Mouse (Mus musculus) T-cell, adult 66 days (primary cell): ENCODE results near the gene Tmem9b. TPM values are rescaled to one million over a fixed set of nuclear protein-coding genes. Genes with fewer than 3 reads are reported as not detected.

Source experiments
- total RNA-seq, 2 experiments: library from RNA; stranded (reverse); gene quantifications; 3 replicates in 1 of 2; 4 replicates in 1 of 2; pipeline ENCODE4 v1.2.4; 2023

The Tmem9b gene
- total RNA-seq: 10 to 100 TPM; 38.4 to 49.2 TPM

DNA sequence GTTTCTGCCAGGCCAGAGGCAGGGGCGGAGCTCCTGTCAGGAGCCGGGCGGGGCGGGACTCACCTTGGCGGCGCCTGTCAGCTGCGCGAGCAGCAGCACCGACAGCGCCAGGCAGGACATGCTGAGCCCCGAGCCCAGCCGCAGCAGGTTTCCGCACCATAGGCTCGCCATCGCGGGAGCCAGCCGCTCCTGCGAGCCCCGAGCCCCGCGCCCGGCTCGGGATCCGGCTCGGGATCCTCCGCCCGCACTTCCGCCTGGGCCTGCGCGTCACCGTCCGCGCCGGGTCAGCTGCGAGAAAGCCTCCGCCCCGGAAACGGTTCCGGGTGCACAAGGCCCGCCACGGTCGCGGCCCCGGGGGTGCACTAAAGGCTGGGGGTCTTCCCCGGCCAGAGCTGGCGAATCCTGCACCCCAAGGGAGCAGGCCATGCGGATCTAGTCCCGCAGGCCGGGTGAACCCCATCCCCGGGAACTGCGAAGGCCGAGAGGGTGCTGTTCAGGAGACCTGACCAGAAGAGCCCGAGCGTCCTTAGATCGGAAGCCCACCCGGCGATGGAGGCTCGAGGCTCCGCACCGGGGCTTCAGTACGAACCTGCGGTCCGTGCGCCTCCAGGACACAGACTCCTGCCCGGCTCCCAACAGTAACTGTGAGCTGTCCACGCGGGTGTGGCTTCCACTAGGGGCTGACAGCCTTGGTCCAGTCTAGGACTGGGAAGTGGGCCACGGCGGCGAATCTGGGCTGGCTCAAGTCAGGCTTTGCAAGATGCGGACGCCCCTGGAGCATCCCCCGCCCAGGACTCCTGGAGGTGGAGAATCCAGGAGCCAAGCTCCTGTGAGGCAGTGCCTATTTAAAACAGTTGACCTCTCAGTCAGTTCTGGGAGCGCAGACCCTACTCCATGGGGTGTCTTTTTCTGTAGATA, at the start of gene Tmem9b:
TSS of gene Tmem9b (minus strand) at position 868 of the 918 bp plus-strand sequence.

DNA sequence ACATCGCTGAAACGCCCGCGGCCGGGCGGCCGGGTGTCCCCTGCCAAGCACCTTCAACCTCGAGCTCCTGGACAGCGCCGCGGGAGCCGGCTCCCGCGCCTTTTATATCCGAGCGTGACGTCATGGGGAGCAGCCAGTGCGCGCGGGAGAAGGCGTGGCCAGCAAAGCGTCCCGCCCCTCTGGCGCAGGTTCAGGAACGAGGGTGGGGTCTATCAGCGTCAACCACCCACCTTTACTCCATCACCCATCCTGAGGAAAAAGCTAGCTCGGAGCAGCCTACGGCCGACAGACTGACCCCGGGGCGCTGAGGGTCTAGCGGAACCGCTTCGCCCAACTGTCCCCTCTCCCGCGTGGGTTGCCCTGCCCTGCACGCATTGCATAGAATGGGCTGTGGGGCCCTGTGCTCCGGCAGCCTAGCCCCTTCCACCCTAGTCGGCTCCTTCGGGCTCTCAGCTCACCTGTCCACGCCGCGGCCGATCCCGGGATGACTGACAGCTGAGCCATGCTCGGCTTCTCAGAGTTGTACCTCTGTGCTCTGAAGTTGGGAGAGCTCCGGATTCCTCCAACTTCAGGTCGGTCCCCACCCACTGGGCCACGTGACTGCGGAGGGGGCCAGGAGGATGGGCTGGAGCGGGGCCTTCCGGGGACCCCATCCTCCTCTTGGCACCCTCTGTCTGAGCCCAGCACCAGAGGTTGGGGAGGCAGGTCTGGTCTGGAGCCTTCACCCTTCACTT, 29.0 kb upstream of the Tmem9b start, which contains the start of gene Nrip3:
TSS of gene Nrip3 (minus strand) at position 556 of the 734 bp plus-strand sequence.

DNA sequence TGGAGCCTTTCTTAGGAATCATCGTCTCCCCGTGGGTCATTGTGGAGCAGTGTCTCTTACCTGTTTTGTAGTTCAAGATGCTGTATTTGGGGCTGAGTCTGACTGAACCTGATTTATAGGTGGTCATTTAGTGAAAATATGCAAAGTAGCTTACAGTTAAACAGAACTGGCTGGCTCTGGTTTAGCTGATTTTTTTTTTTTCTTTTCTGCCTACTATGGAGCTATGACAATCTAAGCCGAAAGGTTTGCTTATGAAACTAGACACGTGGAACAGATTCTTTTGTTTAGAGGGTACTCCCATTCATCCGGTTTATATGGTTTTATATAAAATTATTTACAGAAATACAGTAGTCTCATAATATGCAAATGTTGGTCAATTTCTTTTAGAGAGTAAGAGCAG, 21.0 kb downstream of the Tmem9b start, which contains the start of gene Ascl3:
TSS of gene Ascl3 (minus strand) at position 101 of the 400 bp plus-strand sequence.

DNA sequence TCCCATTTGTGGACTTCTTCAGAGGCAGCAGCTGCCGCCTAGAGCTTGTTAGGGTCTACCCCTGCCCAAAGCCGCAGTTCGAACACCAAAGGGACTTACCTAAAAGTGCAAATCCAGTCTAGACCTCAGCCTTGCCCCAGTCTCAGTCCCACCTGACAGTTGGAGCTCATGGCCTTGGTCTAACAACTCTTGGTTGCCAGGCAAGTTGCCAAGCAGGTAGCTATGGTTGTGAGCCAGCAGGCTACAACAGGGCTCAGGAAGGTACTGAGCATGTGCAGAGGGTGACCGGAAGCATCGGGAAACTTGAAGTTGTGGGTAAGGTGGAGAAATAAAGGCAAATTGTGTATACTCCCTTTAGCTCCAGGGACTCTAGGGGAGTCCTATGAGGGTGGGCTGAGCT, 29.0 kb downstream of the Tmem9b start, which contains the start of gene BC051019:
TSS of gene BC051019 (minus strand) at position 154 of the 400 bp plus-strand sequence.

DNA sequence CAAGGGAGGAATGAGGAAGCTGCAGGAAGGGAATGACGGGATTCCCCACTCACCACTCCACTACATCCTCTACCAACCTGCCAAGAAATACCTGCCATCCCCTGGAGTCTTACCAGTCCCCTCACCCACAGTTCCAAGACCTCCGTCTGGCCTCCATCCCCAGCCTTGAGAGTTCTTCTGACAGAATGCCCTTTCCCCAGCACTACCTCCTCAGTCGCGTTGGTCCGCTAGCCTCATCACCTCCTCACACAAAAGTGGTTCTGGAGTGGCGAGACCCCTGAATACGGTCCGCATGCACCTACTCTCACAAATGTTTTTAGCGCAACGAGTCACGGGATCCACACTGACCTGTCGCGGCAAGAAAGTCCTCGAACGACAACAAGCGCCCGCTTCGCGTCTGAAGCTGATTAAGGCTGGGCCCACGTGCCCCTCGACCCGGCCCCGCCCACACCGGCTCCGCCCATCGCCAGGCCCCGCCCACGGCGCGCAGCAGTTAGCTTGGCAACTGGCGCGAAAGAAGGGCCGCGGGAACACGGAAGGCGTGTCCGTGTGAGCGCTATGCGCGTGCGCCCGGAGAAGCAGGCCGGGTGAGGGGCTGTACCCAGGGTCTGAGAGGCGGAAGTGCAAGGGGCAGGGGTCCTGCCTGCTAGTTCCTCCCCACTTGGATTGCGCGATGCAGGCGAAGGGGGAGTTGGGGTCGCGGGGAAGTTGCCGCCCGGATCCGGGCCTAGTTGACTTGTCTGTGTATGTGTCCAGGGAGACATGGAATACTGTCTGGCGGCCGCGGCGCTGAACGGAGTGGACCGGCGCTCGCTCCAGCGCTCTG, 49.3 kb downstream of the Tmem9b start, which contains the start of the genes St5 and Akip1:
TSS of gene St5 (minus strand) at position 416 of the 826 bp plus-strand sequence.
TSS of gene Akip1 (plus strand) at position 501 of the 826 bp plus-strand sequence.

Other genes starting within 250 kb of the Tmem9b start
- under 1 TPM; 0.20 to 0.27 TPM for gene Trim66, start 244.7 kb downstream of the Tmem9b start, total RNA-seq
- gene Rpl27a, start 233.7 kb downstream of the Tmem9b start, total RNA-seq: 100 to 1,000 TPM; 575 to 627 TPM
- 1 to 10 TPM in 1 of 2 experiments, under 1 TPM in 1; 0.61 to 2.9 TPM for gene St5, start 49.3 kb downstream of the Tmem9b start, total RNA-seq
- 10 to 100 TPM; 13.0 to 16.1 TPM for gene Akip1, start 49.2 kb downstream of the Tmem9b start, total RNA-seq
- not detected for gene BC051019, start 29.0 kb downstream of the Tmem9b start, total RNA-seq
- 1 to 10 TPM in 1 of 2 experiments, not detected in 1; 1.5 TPM for gene Ascl3, start 21.1 kb downstream of the Tmem9b start, total RNA-seq
- under 1 TPM in 1 of 2 experiments, not detected in 1; 0.15 TPM for gene Nrip3, start 29.1 kb upstream of the Tmem9b start, total RNA-seq
- gene Scube2, start 112.8 kb upstream of the Tmem9b start, total RNA-seq: not detected
- 10 to 100 TPM; 28.9 to 32.6 TPM for gene Dennd5a, start 207.6 kb upstream of the Tmem9b start, total RNA-seq
- gene Tmem41b, start 234.1 kb upstream of the Tmem9b start, total RNA-seq: 10 to 100 TPM; 44.6 to 50.0 TPM